Mouse (Mus musculus) ES-E14 (cell line): Measurements from ENCODE around the gene Lrrn4cl.

Experiments
- CHD2 ChIP-seq: IDR thresholded peaks from 2 replicates; pipeline ENCODE4 v1.6.1; 2014; ENCODE audit warnings: mild to moderate bottlenecking, low read depth, low read length, inconsistent platforms
- HCFC1 ChIP-seq: IDR thresholded peaks from 2 replicates; pipeline ENCODE4 v1.6.1; 2012; ENCODE audit warnings: low read length, inconsistent platforms, borderline replicate concordance; ENCODE audit not compliant: insufficient read depth
- ZNF384 ChIP-seq: IDR thresholded peaks from 2 replicates; pipeline ENCODE4 v1.6.1; 2012; ENCODE audit warnings: low read depth, low read length, inconsistent platforms

GRCm38 (mm10) chr19:8872266-8872840, 21.8 kb downstream of the Lrrn4cl start:
- TF ChIP-seq HCFC1: no peak
- TF ChIP-seq ZNF384: no peak
- no peak for TF ChIP-seq CHD2
